Mouse (Mus musculus) spleen, postnatal 10 days (tissue): ENCODE measurements around the gene Cfap77.

Experiments
- DNase-seq, 2 experiments: peaks; one replicate each; pipeline ENCODE4 v3.0.0; 2021 to 2022; ENCODE audit warnings: low spot score in 2 of 2

The Cfap77 gene

DNA sequence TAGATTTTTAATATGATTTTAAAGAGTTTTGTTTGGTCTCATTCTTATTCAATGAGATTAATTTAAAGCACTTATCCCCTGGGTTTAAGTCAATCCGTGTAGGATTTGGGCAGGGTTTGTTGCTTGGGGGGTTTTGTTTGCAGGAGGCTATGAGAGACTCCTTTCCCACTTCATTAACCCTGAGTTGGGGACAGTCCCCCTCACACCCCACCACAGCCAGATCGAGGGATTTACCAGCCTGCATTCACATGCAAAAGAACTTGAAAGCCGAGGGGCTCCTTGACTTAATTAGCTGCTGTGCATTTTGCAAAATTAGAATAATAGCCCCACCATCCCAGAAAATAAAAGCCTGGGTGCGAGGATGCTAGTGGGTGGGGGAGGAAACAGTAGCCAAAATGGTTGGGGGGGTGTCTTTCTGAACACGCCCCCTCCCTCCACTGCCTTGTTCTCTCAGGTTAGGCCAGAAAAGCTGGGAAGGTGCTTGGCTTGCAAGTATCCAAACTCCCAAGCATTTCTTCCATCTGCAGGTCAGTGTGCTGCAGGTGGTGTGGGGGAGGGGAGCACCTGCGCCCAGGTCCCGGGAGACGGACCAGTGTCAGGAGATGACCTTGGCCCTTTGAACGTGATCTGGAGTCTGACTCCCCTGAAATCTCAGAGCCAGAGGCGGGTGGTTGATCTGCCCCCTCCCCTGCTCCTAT, 147.0 kb downstream of the Cfap77 start:
- DNase-seq, result no peak

DNA sequence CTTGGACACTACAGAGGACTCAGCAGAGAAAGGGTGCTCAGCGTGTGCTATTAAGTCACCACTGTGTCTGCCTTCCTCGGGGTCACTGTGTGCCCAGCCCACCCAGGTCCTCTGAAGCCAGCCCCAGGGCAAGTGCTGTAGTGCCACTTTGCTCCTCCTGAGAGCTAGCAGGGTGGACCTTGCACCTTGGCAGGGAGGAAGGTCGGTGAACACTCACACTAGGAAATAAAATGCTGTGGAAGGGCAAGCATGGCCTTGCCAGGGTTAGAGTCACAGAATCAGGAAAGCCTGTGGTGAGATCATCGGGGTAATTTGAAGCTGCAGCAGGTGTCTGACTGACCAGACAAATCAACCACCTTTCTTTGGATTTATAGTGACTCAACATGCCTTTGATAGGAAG, 149.3 kb downstream of the Cfap77 start:
- no peak for DNase-seq

- DNase-seq, result no peak
Observed at GRCm38 (mm10) chr2:28904786-28905185, 150.1 kb downstream of the Cfap77 start.

DNA sequence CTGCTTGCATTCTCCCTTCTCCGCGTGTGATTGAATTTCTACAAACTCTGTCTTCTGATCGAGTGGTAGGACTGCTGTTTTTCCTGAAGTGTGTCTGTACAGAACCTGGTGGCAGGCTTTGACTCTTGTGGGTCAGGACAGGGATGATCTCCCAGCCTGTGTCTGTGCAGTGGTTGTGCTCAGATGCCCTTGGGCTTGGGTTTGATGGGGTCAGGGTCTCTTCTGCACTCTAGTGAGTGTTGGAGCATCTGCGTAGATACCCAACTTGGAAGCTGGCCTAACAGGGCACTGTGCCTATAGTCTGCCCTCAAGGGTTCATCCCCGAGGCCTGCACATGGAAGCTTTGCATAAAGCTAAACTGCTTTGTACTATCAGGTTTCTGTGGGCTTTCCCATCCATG, 151.0 kb downstream of the Cfap77 start:
- DNase-seq, result no peak

GRCm38 (mm10) chr2:28902291-28902690, 152.6 kb downstream of the Cfap77 start:
- no peak for DNase-seq

DNA sequence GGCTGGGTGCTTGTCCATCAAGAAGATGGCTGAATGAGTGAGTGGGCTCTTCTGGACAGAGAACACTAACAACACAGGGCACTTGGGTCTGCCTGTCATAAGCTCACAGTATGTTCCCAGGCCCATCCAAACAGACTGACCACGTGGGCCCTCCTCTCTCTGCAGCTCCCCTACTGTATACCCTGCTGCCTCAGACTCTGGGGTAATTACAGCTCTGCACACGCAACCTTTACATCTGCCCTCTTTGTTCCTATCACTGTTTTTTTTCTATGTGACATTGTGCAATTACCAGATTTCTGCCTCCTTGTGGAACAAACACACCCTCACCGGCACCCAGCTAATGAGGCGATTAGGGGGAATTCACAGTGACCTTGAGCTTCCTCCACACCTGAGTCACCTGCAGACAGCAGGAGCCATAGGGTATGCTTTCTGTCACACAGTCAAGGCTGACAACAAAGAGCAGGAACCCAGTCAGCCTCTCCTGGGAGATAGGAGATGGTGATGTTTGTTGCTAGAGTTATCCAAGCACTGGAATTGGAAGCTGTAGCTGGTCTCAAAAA, 157.4 kb downstream of the Cfap77 start:
- DNase-seq, result no peak

- no peak for DNase-seq
Observed at GRCm38 (mm10) chr2:28895876-28896275, 159.0 kb downstream of the Cfap77 start.

GRCm38 (mm10) chr2:28893526-28893925, 161.3 kb downstream of the Cfap77 start:
- DNase-seq, result no peak

GRCm38 (mm10) chr2:28892796-28893195, 162.1 kb downstream of the Cfap77 start:
- no peak for DNase-seq

- no peak for DNase-seq
Observed at GRCm38 (mm10) chr2:28884914-28885313, 170.0 kb downstream of the Cfap77 start.

- DNase-seq, result no peak
Observed at GRCm38 (mm10) chr2:28882826-28883485, 171.9 kb downstream of the Cfap77 start.

GRCm38 (mm10) chr2:28882047-28882446, 172.8 kb downstream of the Cfap77 start:
- no peak for DNase-seq

- no peak for DNase-seq
Observed at GRCm38 (mm10) chr2:28881275-28881674, 173.6 kb downstream of the Cfap77 start.
